Mouse (Mus musculus) activated CD4-positive, CD25-positive, alpha-beta regulatory T cell, adult 9 weeks (primary cell): ENCODE data around the gene Catsper2. TPM values are rescaled to one million over a fixed set of nuclear protein-coding genes. Genes with fewer than 3 reads are reported as not detected.

Experiments
- polyA plus RNA-seq: library from polyadenylated mRNA; unstranded; fragments of 100-300 nt; shearing (Covaris generic); gene quantifications from one replicate; pipeline ENCODE4 v1.2.1, GENCODE M21; 2017

Catsper2 gene
- 2.0 TPM for polyA plus RNA-seq

DNA sequence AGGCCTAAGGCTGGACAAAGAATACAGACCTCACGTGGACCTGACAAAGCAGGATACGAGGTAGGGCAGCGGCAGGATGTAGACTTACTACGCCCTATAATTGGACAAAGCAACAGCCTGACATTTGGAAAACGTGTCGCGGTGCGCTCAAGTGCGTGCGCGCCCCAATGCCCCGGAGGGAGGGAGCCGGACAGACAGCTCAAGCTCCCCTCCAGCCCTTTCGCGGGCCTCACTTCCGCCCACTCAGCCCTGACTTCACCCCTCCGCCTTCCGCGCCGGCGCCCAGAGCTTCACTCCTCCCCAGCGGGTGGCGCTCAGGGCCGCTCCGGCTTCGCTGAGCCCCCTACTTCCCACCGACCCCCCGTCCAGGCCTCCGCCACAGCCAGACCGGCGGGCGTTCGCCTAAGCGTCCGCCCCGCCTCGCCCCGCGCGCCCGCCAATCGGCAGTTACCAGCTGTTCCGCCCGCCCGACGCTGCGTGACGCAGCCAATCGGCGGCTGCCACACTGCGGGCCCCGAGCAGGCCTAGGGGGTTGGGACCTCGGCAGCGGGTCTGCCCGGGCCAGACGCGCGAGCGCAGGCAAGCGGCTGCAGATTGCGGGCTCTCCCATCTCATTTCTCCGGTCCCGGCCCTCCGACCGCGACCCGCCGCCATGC lies at the start of gene Catsper2, which contains the start of gene Pdia3:
Catsper2 (minus strand) TSS at position 406 of the 656 bp plus-strand sequence.
Pdia3 (plus strand) TSS at position 389 of the 656 bp plus-strand sequence.

DNA sequence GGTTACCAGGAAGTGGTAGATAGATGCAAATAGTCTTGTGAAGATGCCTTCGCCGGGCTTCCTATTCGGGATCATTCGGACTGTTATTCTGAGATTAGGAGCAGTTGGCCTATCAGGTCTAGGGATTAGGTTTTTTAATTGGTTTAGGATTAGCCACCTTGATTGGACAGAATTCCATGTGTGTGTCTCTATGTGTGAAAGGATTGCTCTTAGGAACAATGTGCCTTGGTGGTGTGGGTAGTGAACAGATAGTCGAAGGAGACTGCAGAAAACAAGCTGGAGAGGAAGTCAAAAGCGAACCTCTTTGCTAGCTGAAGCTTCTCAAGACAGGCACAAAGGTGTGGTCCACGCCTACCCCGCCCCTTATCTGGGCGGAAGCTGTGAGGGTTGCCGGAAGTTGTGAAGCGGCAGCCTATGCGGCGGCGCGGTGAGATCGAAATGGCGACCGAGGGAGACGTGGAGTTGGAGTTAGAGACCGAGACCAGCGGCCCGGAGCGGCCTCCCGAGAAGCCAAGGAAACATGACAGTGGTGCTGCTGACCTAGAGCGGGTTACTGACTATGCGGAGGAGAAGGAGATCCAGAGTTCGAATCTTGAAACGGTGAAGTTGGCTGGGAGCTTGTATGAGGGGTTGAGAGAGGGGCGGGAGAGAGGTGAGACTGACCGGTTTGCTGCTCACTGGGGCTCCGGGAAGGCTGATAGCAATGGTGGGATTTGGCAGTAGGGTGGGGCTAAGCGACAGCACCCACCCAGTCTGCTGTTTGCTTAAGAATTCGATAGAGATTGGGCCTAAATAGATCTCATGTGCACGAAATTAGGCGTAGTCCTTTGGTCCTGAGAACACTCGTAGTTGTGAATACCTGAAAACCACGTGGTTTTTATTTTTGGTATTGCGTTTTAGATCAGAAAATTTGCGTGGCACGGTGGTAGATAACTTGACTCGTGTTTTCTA lies 43.4 kb upstream of the Catsper2 start, which contains the start of gene Serinc4:
Serinc4 (minus strand) TSS at position 90 of the 951 bp plus-strand sequence.

DNA sequence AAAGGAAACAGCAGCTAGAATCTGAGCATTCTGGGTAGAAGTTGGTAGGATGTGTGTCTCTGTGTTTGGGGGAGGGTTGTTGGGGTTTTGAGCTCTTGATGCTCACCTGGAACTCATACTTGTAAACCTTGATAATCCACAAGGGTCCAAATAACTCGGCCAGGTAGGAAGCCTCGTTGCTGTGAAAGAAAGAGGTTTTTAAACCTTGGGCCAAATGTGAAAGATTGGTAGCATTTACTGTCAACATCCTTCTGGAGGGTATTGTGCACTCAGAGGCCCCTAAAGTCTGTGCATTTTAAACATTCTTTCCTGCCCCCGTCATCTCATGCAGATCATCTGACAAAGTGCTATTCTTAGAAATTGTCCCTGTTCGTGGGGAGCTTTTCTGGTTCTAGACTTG lies 39.4 kb upstream of the Catsper2 start, which contains the start of gene Hypk:
Hypk (plus strand) TSS at position 301 of the 400 bp plus-strand sequence.

DNA sequence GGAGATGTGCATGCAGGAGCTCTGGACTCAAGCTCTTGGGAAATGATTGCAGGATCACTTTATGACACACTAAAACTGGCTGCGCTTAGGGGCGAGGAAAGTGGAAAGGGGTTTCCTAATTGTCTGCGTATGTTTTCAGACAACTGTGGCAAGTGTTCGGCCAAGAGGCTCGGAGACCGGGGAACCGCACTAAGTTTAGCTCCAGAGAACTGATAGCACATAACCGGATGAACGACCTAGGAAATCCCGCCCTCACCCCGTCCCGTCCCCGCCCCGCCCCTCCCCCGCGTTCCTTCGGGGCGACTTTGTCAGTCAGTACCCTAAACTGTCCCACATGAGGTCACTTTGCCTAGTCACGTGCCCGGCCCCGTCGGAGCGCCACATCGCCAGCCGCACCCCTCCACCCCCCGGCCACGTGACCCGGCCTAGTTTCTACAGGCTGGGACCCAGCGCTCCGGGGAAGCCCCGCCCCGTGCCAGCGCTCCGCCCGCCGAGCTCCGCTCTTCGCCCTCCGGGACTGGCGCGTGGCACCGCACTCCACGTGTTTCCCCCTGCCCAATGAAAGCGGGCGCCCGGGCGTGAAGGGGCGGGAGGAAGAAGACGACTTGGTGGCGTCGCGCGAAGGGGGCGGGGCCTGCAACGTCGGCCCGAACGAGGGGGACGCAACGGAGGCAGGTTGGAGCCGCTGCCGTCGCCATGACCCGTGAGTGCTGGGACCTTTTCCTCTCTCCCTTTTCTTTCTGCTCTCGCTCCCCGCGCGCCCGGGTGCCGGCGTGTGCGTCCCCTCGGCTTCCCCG lies 35.3 kb upstream of the Catsper2 start, which contains the start of gene Serf2:
Serf2 (plus strand) TSS at position 457 of the 797 bp plus-strand sequence.

DNA sequence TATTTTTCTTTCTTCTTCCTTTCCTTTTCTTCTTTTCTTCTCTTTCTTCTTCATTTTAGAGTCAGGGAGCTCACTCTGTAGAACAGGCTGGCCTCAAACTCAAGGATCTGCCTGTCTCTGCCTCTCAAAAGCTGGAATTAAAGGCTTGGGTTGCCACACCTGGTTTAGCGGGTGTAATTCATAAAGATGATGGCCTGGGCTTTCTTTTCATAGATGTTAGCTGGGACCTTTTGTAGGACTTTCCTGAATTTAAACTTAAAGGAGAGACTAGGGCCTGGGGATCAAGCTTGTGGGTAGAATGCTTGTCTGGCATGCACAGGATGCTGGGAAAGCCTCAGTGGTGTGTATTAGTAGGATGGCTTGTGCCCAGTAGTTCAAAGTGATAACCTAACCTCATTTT lies 30.6 kb upstream of the Catsper2 start, which contains the start of gene Ell3:
Ell3 (minus strand) TSS at position 101 of the 400 bp plus-strand sequence.

DNA sequence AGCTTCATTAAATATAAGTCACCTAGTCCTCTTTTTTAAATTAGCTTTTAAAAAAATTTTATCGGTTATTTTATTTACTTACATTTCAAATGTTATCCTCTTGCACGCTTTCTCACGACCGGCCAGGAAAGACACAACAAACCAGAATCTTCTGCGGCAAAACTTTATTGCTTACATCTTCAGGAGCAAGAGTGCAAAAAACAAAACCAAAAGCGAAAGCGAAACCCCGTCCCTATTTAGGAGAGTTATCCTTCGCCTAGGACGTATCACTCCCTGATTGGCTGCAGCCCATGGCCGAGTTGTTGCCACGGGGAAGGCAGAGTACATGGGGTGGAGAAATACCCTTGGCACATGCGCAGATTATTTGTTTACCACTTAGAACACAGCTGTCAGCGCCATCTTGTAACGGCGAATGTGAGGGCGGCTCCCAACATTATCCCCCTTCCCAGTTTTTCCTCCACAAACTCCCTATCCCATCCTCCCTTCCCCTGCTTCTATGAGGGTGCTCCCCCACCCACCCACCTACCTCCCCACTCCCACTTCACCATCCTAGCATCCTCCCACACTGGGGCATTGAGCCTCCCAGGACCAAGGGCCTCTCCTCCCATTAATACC lies 26.5 kb downstream of the Catsper2 start, which contains the start of gene Strc:
Strc (minus strand) TSS at position 208 of the 615 bp plus-strand sequence.

DNA sequence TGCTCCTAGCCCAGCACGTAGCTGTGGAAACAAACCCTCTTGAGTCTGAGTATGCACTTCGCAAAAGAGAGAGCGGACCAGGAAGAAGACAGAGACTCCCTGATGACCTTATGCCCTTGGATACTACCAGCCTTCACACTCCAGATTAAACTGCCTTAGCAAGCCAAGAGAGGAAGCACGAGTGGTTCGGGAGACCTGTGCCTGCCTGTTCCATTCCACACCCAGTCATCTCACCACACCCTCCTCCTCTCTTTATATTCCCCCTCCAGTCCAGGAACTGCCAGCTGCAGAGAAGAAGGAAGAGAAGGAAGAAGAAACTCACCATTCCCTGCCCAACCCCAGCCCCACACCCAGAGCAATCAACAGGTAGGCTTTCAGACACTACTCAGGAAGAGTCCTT lies 56.1 kb downstream of the Catsper2 start, which contains the start of gene Ckmt1:
Ckmt1 (plus strand) TSS at position 221 of the 400 bp plus-strand sequence.

DNA sequence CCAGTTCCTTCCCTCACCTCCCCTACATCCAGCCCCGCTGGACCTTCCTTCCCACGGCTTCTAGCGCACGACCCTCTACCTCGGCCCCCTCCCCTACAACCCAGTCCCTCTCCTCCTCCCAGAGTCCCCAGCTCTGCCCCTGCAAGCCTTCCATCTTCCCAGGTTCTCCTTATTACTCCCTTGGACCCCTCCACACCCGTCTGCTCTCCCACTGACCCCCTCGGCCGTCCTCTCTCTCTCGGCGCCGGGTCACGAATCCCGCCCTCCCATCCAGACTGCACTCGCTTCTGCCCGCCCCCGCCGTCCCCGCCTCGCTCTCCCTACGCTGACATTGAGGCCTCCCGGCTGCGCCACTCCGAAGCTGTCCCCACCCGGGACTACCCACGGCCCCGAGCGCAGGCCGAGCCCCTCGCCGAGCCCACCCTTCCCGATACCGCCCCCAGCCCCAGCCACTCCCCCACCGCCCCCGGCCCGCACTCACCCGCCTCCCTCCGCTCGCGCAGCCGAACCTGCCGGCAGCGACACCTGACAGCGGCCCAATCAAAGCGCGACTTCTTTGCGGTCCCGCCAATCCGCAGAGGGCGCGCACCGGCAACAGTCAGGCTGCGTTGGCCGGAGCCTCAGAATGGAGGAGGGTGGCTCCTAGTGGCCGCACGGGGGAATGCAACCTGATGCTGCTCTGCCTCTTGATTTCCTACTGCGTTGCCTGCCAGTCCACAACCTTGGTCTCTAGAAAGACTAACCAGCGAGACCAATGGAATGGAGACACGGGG lies 58.6 kb downstream of the Catsper2 start, which contains the start of gene Ppip5k1:
Ppip5k1 (minus strand) TSS at position 577 of the 773 bp plus-strand sequence.

Other genes with a start within 250 kb of the Catsper2 start
- 105 TPM for gene Tubgcp4, start 243.1 kb downstream of the Catsper2 start, polyA plus RNA-seq
- 71.9 TPM for gene Zscan29, start 242.7 kb downstream of the Catsper2 start, polyA plus RNA-seq
- 82.4 TPM for gene Trp53bp1, start 142.4 kb downstream of the Catsper2 start, polyA plus RNA-seq
- gene Map1a, start 124.2 kb downstream of the Catsper2 start, polyA plus RNA-seq: 0.06 TPM
- 15.4 TPM for gene Ppip5k1, start 58.4 kb downstream of the Catsper2 start, polyA plus RNA-seq
- not detected for gene Ckmt1, start 56.1 kb downstream of the Catsper2 start, polyA plus RNA-seq
- gene Strc, start 26.6 kb downstream of the Catsper2 start, polyA plus RNA-seq: 0.16 TPM
- 623 TPM for gene Pdia3, start within 50 bp of the Catsper2 start, polyA plus RNA-seq
- 0.87 TPM for gene Ell3, start 30.5 kb upstream of the Catsper2 start, polyA plus RNA-seq
- gene Serf2, start 35.4 kb upstream of the Catsper2 start, polyA plus RNA-seq: 565 TPM
- 143 TPM for gene Hypk, start 39.5 kb upstream of the Catsper2 start, polyA plus RNA-seq
- gene Serinc4, start 43.0 kb upstream of the Catsper2 start, polyA plus RNA-seq: not detected
- gene Mfap1b, start 60.3 kb upstream of the Catsper2 start, polyA plus RNA-seq: 103 TPM
- 36.1 TPM for gene Mfap1a, start 92.9 kb upstream of the Catsper2 start, polyA plus RNA-seq
- gene Wdr76, start 92.9 kb upstream of the Catsper2 start, polyA plus RNA-seq: 8.7 TPM